Mouse (Mus musculus) lung, embryonic 14.5 days (tissue): ENCODE results near the gene Nxf3. TPM values are rescaled to one million over a fixed set of nuclear protein-coding genes. Genes with fewer than 3 reads are reported as not detected.
A peak's percentile ranks its signal among the peaks of the same experiment; 100 is the strongest.
"Not testable (repeated sequence)": the region's sequence is repeated elsewhere in the genome, so short reads cannot be mapped to it uniquely, and the experiment has no call there.

Experiments used
- ATAC-seq: fragments of 200-750 bp; cut with Nextera tagmentation; 2 replicates; pipeline ENCODE4 v1.8.0; 2017; ENCODE audit warnings: mild to moderate bottlenecking, moderate TSS enrichment, moderate library complexity; ENCODE audit not compliant: insufficient read depth
- DNase-seq: peaks from one replicate; pipeline ENCODE4 v3.0.0-alpha.2; 2015
- H3K27ac ChIP-seq: fragments of 300-500 bp; sonication (generic); 2 replicates; pipeline ENCODE4 v1.5.1; 2014; ENCODE audit warnings: low read depth, mild to moderate bottlenecking, moderate library complexity
- H3K27me3 ChIP-seq: fragments of 300-500 bp; sonication (generic); 2 replicates; pipeline ENCODE4 v1.6.1; 2014; ENCODE audit warnings: low read length, control low read depth; ENCODE audit not compliant: insufficient read depth
- H3K36me3 ChIP-seq: fragments of 300-500 bp; sonication (generic); 2 replicates; pipeline ENCODE4 v1.6.1; 2014; ENCODE audit warnings: control low read depth; ENCODE audit not compliant: insufficient read depth
- H3K4me1 ChIP-seq: fragments of 300-500 bp; sonication (generic); 2 replicates; pipeline ENCODE4 v1.6.1; 2014; ENCODE audit warnings: antibody characterized with exemption, control low read depth; ENCODE audit not compliant: insufficient read depth
- H3K4me2 ChIP-seq: fragments of 300-500 bp; sonication (generic); 2 replicates; pipeline ENCODE4 v1.6.1; 2014; ENCODE audit warnings: mild to moderate bottlenecking
- H3K4me3 ChIP-seq: fragments of 300-500 bp; sonication (generic); 2 replicates; pipeline ENCODE4 v1.5.1; 2014; ENCODE audit warnings: low read depth, low read length
- H3K9ac ChIP-seq: fragments of 300-500 bp; sonication (generic); 2 replicates; pipeline ENCODE4 v1.6.1; 2014
- H3K9me3 ChIP-seq: fragments of 300-500 bp; sonication (generic); 2 replicates; pipeline ENCODE4 v1.6.1; 2016; ENCODE audit warnings: low read depth, low read length, control low read depth
- CTCF ChIP-seq: IDR thresholded peaks from 2 replicates; pipeline ENCODE4 v1.5.1; 2016; ENCODE audit warnings: antibody characterized with exemption, low read depth
- WGBS: fragments of 180-500 bp; shearing (Covaris S2); extraction: QIAGEN DNeasy Blood & Tissue Kit; methylation state at CpG from one replicate; pipeline ENCODE4 v1.1.7; 2014; 5-methylcytosine and 5-hydroxymethylcytosine counted together
- polyA plus RNA-seq: library from polyadenylated mRNA; unstranded; fragments of >200 nt; fragmentation: Nextera tagmentation; extraction: Ambion mirVana; gene quantifications from 2 replicates; pipeline ENCODE4 v1.2.1, GENCODE M21; 2014

Gene Nxf3
- polyA plus RNA-seq, 1 experiment from 2014 or later: 0.12 TPM

DNA sequence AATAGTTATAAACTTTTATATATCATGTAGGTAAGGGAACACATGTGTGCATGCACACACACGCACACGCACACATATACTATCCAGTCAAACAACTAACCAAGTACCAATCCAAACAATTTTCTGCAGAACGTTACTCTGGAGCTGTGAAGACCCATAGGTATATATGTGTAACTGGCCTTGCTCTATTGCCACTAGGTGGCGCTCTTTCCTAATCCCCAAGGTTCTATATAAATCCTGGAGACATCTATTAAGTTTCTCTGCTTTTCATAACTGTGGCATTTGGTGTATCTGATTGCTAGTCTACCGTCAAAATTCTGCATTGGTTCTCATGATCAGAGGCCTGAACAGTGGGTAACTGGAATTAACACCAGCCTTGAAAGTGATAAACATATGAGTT lies 37.5 kb downstream of the Nxf3 start:
- no peak overlapping the region for H3K9ac ChIP-seq
- H3K36me3 ChIP-seq: no peaks in the 10 kb centered on the region
- WGBS: 17% methylated on average over 5 of the region's 5 CpGs
- no peak overlapping the region for H3K27ac ChIP-seq
- no peak overlapping the region for H3K4me2 ChIP-seq
- H3K4me3 ChIP-seq: no peak overlapping the region
- H3K4me1 ChIP-seq: no peaks in the 10 kb centered on the region
- H3K9me3 ChIP-seq: no peaks in the 10 kb centered on the region
- no peaks in the 10 kb centered on the region for H3K27me3 ChIP-seq
- ATAC-seq (peak; percentile 69; the same call in 1 of the 2 replicates), DNase-seq (peak; percentile 90)
- TF ChIP-seq CTCF: peak; percentile 76

- Histone ChIP-seq H3K9me3 (no peaks in the 10 kb centered on the region), H3K4me1 (no peaks in the 10 kb centered on the region), H3K9ac (no peak overlapping the region), H3K4me3 (no peak overlapping the region), H3K27me3 (no peaks in the 10 kb centered on the region), H3K4me2 (no peak overlapping the region), H3K27ac (no peak overlapping the region), H3K36me3 (no peaks in the 10 kb centered on the region)
- no peak for DNase-seq
- 88% methylated on average over 1 of the region's 1 CpGs for WGBS
- ATAC-seq: no peak
- TF ChIP-seq CTCF: no peak
These were observed 41.3 kb downstream of the Nxf3 start for GRCm38 (mm10) chrX:136043726-136044125.

DNA sequence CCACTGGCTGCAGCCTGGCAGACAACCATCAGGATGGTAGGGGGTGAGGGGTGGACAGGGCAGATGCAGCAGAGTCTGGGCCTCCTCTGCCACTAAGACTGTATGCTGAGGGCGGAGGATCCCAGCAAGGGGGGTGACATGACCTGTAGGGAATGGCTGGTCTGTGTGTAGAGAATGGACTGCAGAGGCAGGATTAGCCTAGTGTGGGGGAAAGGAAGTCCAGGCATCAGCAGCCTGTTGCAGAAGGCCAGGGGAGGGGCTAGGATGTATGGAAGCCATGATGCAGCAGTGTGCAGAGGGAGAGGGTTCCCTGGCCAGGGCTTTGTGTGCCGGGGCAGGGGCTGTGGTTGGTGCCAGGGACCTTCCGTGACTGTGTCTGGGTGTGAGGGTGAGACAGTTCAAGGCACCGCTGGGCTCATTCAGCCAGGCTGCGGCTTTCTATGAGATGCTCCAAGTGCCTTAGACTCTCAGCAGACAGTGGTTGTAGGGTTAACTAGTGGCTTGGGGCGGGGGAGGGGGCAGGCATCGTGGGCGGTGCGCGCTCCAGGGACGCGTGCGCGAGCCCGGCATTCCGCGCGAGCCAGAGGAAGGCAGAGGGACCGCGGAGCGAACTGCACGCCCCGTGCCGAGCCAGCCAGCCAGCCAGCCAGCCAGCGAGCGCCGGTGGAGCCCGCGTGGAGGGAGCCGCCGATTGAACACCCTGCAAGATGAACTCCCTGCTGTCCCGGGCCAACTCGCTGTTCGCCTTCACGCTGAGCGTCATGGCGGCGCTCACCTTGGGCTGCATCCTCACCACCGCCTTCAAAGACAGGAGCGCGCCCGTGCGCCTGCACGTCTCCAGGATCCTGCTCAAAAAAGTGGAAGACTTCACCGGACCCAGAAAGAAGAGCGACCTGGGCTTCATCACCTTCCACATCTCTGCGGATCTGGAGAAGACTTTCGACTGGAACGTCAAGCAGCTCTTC lies 52.0 kb downstream of the Nxf3 start, which contains the start of gene Arxes1:
Gene Arxes1 (plus strand): TSS at position 569 of the 965 bp plus-strand sequence.
- H3K4me3 ChIP-seq: peak within 1 kb of the TSS; percentile 22; the same call in 1 of the 2 replicates
- H3K4me2 ChIP-seq: peak within 1 kb of the TSS; percentile 57
- WGBS: 14% methylated on average over 1 of the region's 49 CpGs
- not testable (repeated sequence) for H3K4me1 ChIP-seq, H3K36me3 ChIP-seq, H3K9me3 ChIP-seq, H3K27me3 ChIP-seq, H3K27ac ChIP-seq, H3K9ac ChIP-seq
- DNase-seq (peak; percentile 13), ATAC-seq (peak; percentile 96)

DNA sequence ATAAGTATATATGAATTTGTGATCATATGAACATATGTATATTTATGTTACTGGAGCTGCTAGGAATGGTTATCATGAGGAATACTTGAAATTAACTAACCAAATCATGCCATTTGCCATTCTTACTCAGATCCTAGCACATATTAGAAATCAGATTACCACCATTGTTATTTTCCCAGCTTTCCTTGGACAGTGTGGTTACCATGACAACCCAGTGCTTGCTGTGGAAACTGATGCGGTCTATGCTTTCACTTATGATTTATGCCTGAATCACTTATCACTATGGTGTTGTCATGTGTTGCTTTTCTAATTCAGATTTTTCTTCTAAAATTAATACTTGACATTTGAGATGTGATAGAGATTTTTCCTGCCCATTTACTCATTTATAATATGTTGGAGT lies 54.7 kb downstream of the Nxf3 start:
- no peak for ATAC-seq
- no peak overlapping the region for H3K4me3 ChIP-seq
- no peak overlapping the region for H3K9ac ChIP-seq
- TF ChIP-seq CTCF: no peak
- 53% methylated on average over 1 of the region's 1 CpGs for WGBS
- no peaks in the 10 kb centered on the region for H3K27me3 ChIP-seq
- DNase-seq: no peak
- H3K4me2 ChIP-seq: no peak overlapping the region
- no peaks in the 10 kb centered on the region for H3K4me1 ChIP-seq
- no peaks in the 10 kb centered on the region for H3K9me3 ChIP-seq
- H3K36me3 ChIP-seq: no peaks in the 10 kb centered on the region
- no peak overlapping the region for H3K27ac ChIP-seq

Other genes starting within 250 kb of the Nxf3 start
- 19.6 and 22.1 TPM in 2 replicates for gene Gprasp2, start 246.2 kb downstream of the Nxf3 start, polyA plus RNA-seq
- gene Arxes2, start 91.4 kb downstream of the Nxf3 start, polyA plus RNA-seq: 66.9 and 68.9 TPM in 2 replicates
- 31.1 and 32.9 TPM in 2 replicates for gene Arxes1, start 51.9 kb downstream of the Nxf3 start, polyA plus RNA-seq
- gene Bex2, start 17.0 kb downstream of the Nxf3 start, polyA plus RNA-seq: 55.6 and 64.8 TPM in 2 replicates
- gene Bex4, start 53.7 kb upstream of the Nxf3 start, polyA plus RNA-seq: 128 and 138 TPM in 2 replicates
- 193 and 206 TPM in 2 replicates for gene Tceal8, start 87.1 kb upstream of the Nxf3 start, polyA plus RNA-seq
- 1.1 and 1.6 TPM in 2 replicates for gene Tceal5, start 118.6 kb upstream of the Nxf3 start, polyA plus RNA-seq
- gene Tceal7, start 129.5 kb upstream of the Nxf3 start, polyA plus RNA-seq: 0.20 and 0.51 TPM in 2 replicates
- gene Bex1, start 130.3 kb upstream of the Nxf3 start, polyA plus RNA-seq: 82.9 and 85.9 TPM in 2 replicates
- gene Tceal9, start 159.8 kb upstream of the Nxf3 start, polyA plus RNA-seq: 592 and 639 TPM in 2 replicates
- 513 and 523 TPM in 2 replicates for gene Bex3, start 185.0 kb upstream of the Nxf3 start, polyA plus RNA-seq